Mouse (Mus musculus) thymus, adult 2 months (tissue): ENCODE results near the gene Ccdc32. TPM values are rescaled to one million over a fixed set of nuclear protein-coding genes. Genes with fewer than 3 reads are reported as not detected.

Source experiments
- DNase-seq: peaks from one replicate; pipeline ENCODE4 v3.0.0; 2021
- H3K27ac ChIP-seq: fragments of 200-500 bp; 2 replicates; pipeline ENCODE4 v1.5.1; 2012; ENCODE audit warnings: low read length, control low read depth; ENCODE audit not compliant: control insufficient read depth, insufficient read depth
- H3K27me3 ChIP-seq: fragments of 200-500 bp; 2 replicates; pipeline ENCODE4 v1.6.1; 2012; ENCODE audit warnings: mild to moderate bottlenecking, low read length, moderate library complexity, mixed read lengths; ENCODE audit not compliant: control insufficient read depth, insufficient read depth
- H3K36me3 ChIP-seq: fragments of 200-500 bp; 2 replicates; pipeline ENCODE4 v1.6.1; 2012; ENCODE audit warnings: mild to moderate bottlenecking, low read length, moderate library complexity; ENCODE audit not compliant: control insufficient read depth, insufficient read depth
- H3K4me1 ChIP-seq: fragments of 200-500 bp; replicated peaks from 2 replicates; pipeline ENCODE4 v1.6.1; 2012; ENCODE audit warnings: low read length; ENCODE audit not compliant: control insufficient read depth, insufficient read depth
- H3K4me3 ChIP-seq: fragments of 200-500 bp; 2 replicates; pipeline ENCODE4 v1.5.1; 2012; ENCODE audit warnings: mild to moderate bottlenecking, low read length, control low read depth, moderate library complexity; ENCODE audit not compliant: control insufficient read depth, insufficient read depth
- CTCF ChIP-seq: fragments of 200-500 bp; IDR thresholded peaks from 2 replicates; pipeline ENCODE4 v1.5.1; 2012; ENCODE audit warnings: mild to moderate bottlenecking, control low read depth, low read length, moderate library complexity, borderline replicate concordance; ENCODE audit not compliant: control insufficient read depth, poor library complexity, insufficient read depth; ENCODE audit errors: extremely low read depth
- POLR2A ChIP-seq: fragments of 200-500 bp; IDR thresholded peaks from 2 replicates; pipeline ENCODE4 v1.6.1; 2012; ENCODE audit warnings: mild to moderate bottlenecking, low read length, control low read depth, moderate library complexity; ENCODE audit not compliant: control insufficient read depth, poor library complexity, insufficient read depth; ENCODE audit errors: extremely low read depth
- WGBS: fragments of 180-500 bp; shearing (Covaris S2); methylation state at CpG from one replicate; pipeline ENCODE4 v1.1.7; 2018; 5-methylcytosine and 5-hydroxymethylcytosine counted together
- polyA plus RNA-seq: library from polyadenylated mRNA; depleted of rRNA; stranded (reverse); fragments of >200 nt; gene quantifications from 2 replicates; pipeline ENCODE4 v1.2.3, GENCODE M21; 2012; rRNA removed

The Ccdc32 gene
- 6.1 and 7.1 TPM in 2 replicates for polyA plus RNA-seq

DNA sequence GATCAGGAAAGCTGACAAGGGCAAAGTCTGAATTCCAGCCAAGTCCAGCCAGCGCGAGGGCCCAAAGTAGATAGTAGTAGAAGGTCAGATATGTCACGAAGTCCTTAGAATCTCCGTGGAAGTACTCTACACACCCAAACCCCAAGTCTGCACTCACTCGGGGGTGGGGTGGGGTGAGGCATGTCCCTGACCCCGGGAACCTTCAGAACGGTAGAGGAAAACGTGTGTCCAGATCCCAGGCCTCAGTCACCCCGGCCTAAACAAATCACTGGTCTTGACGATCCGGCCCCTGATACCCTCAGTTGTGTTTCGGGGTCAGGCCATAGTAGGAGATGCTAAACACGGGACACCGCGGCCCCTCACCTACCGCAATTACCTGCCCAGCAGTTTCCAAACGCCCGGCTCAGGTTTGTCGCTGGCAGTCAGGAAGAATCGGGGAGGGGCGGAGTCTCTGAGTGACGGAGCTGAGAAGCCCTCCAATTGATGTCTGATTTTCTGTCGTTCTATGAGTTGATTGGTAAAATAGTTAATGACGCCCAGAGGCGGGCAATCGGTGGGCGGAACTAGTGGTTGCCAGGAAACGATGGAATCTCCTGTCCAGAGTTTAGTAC is at the start of gene Ccdc32:
TSS of gene Ccdc32 (minus strand) at position 453 of the 611 bp plus-strand sequence.
- Histone ChIP-seq H3K27me3 (no peaks in the 10 kb centered on the region), H3K27ac (no peak within 1 kb of the TSS), H3K4me1 (peaks cover 10% of the 10 kb centered on the region), H3K36me3 (no peaks in the 10 kb centered on the region), H3K4me3 (peak within 1 kb of the TSS; percentile 89)
- TF ChIP-seq CTCF: peak; percentile 20; the same call in 1 of the 2 replicates
- peak; percentile 54; the same call in 1 of the 2 replicates for TF ChIP-seq POLR2A
- peak; percentile 93 for DNase-seq
- under 1% methylated on average over 28 of the region's 28 CpGs for WGBS

- Histone ChIP-seq H3K36me3 (peaks cover 38% of the 10 kb centered on the region), H3K4me3 (no peak overlapping the region), H3K4me1 (no peaks in the 10 kb centered on the region), H3K27me3 (no peaks in the 10 kb centered on the region), H3K27ac (no peak overlapping the region)
- WGBS: 93% methylated on average over 4 of the region's 4 CpGs
- DNase-seq: no peak
- TF ChIP-seq CTCF (no peak), POLR2A (no peak)
These were observed 43.2 kb upstream of the Ccdc32 start for GRCm38 (mm10) chr2:119072397-119072796.

DNA sequence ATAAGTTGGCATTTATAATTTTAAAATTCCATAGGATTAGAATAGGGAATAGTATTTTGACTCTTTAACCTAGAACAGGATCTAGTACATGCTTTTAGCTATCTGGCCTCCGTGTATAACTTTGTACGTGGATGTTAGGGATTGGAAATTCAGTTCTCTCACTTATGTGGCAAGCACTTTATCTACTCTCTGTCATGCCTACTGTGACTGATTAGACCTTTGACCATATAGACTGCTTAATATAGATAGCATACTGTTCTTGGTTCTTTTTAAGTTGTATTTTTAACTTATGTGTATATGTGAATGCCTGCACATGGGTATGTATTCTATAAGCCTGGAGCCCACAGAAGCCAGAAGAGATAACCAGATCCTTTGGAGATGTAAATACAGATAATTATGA is 30.9 kb upstream of the Ccdc32 start:
- Histone ChIP-seq H3K36me3 (peaks cover 31% of the 10 kb centered on the region), H3K4me1 (no peaks in the 10 kb centered on the region), H3K4me3 (no peak overlapping the region), H3K27ac (no peak overlapping the region), H3K27me3 (no peaks in the 10 kb centered on the region)
- no peak for DNase-seq
- TF ChIP-seq POLR2A (no peak), CTCF (no peak)
- 100% methylated on average over 2 of the region's 2 CpGs for WGBS

DNA sequence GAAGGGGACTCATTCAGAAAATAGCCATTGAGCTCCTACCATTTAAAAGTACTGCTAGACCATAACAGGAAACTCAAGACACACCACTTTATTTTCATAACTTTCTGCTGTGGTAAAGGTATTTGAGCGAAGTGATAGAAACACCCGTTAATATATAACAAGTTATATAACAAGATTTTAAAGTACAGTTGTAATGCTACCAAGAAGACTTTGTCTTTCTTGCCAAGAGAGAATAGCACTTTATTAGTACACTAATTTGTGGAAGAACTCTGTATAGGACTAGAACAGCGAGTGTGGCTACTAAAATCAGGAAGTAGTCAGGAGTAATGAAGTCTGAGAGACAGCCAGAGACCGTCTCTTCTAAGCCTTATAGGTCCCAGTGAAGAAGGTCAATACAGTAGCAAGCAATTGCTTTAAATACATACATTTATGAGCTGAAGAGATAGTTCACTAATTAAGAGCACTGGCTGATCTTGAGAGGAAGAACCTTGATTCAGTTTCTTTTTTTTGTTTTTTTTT is 21.0 kb upstream of the Ccdc32 start:
- no peak for DNase-seq
- H3K27me3 ChIP-seq: no peaks in the 10 kb centered on the region
- H3K4me1 ChIP-seq: no peaks in the 10 kb centered on the region
- no peaks in the 10 kb centered on the region for H3K36me3 ChIP-seq
- H3K4me3 ChIP-seq: no peak overlapping the region
- TF ChIP-seq CTCF: no peak
- no peak for TF ChIP-seq POLR2A
- WGBS: 53% methylated on average over 4 of the region's 4 CpGs
- H3K27ac ChIP-seq: no peak overlapping the region

- DNase-seq: no peak
- WGBS: 21% methylated on average over 4 of the region's 4 CpGs
- no peaks in the 10 kb centered on the region for H3K4me1 ChIP-seq
- peak overlapping the region; percentile 26 for H3K4me3 ChIP-seq
- no peaks in the 10 kb centered on the region for H3K27me3 ChIP-seq
- H3K36me3 ChIP-seq: no peaks in the 10 kb centered on the region
- no peak for TF ChIP-seq POLR2A
- TF ChIP-seq CTCF: no peak
- H3K27ac ChIP-seq: no peak overlapping the region
These were observed 18.7 kb upstream of the Ccdc32 start for GRCm38 (mm10) chr2:119047849-119048248.

GRCm38 (mm10) chr2:119046649-119047611 is 17.7 kb upstream of the Ccdc32 start, which contains the start of gene Knl1:
Knl1 (plus strand) TSS chr2:119047119.
- WGBS: under 1% methylated on average over 77 of the region's 77 CpGs
- peak; percentile 92 for DNase-seq
- Histone ChIP-seq H3K36me3 (no peaks in the 10 kb centered on the region), H3K4me3 (peak within 1 kb of the TSS; percentile 96), H3K4me1 (no peaks in the 10 kb centered on the region), H3K27ac (peak within 1 kb of the TSS; percentile 89), H3K27me3 (no peaks in the 10 kb centered on the region)
- TF ChIP-seq POLR2A: 0 out of 2 replicates have a peak, but pooled peaks have one; percentile 38
- no peak for TF ChIP-seq CTCF
